Mouse (Mus musculus) MEL (cell line): Measurements from ENCODE around the gene Zpbp. TPM values are rescaled to one million over a fixed set of nuclear protein-coding genes. Genes with fewer than 3 reads are reported as not detected.
A peak's percentile ranks its signal among the peaks of the same experiment; 100 is the strongest.

Source experiments
- DNase-seq: peaks from one replicate; pipeline ENCODE4 v3.0.0; 2011; ENCODE audit warnings: low read depth, low spot score
- H3K27ac ChIP-seq: 2 replicates; pipeline ENCODE4 v1.5.1; 2012; ENCODE audit warnings: low read depth, mild to moderate bottlenecking, control low read depth, low read length, moderate library complexity; ENCODE audit not compliant: control insufficient read depth
- H3K27me3 ChIP-seq, 2 experiments: fragments of 150-350 bp in 1 of 2; sonication (generic) in 1 of 2; 2 replicates each; pipeline ENCODE4 v1.6.1; 2012; ENCODE audit warnings: low read length in 2 of 2, mild to moderate bottlenecking in 2 of 2, improper control_type of control experiment in 1 of 2, moderate library complexity in 1 of 2; ENCODE audit not compliant: insufficient read depth in 2 of 2, control insufficient read depth in 1 of 2
- H3K36me3 ChIP-seq, 2 experiments: 2 replicates each; pipeline ENCODE4 v1.6.1; 2012 to 2014; ENCODE audit warnings: low read length in 2 of 2, improper control_type of control experiment in 1 of 2, inconsistent platforms in 1 of 2, mild to moderate bottlenecking in 1 of 2; ENCODE audit not compliant: insufficient read depth in 2 of 2, control insufficient read depth in 1 of 2
- H3K4me1 ChIP-seq, 2 experiments: fragments of 150-350 bp in 1 of 2; sonication (generic) in 1 of 2; 2 replicates each; pipeline ENCODE4 v1.6.1; 2012; ENCODE audit warnings: low read length in 2 of 2, improper control_type of control experiment in 1 of 2, mild to moderate bottlenecking in 1 of 2; ENCODE audit not compliant: insufficient read depth in 2 of 2, control insufficient read depth in 1 of 2
- H3K4me3 ChIP-seq, 2 experiments: fragments of 150-350 bp in 1 of 2; sonication (generic) in 1 of 2; 2 replicates each; pipeline ENCODE4 v1.5.1; 2012; ENCODE audit warnings: low read depth in 2 of 2, low read length in 2 of 2, mild to moderate bottlenecking in 2 of 2, moderate library complexity in 2 of 2, control low read depth in 1 of 2, improper control_type of control experiment in 1 of 2; ENCODE audit not compliant: control insufficient read depth in 1 of 2, insufficient read depth in 1 of 2
- H3K79me2 ChIP-seq: 2 replicates; pipeline ENCODE4 v1.6.1; 2012; ENCODE audit warnings: mild to moderate bottlenecking, low read length, moderate library complexity; ENCODE audit not compliant: control insufficient read depth, poor library complexity, insufficient read depth
- H3K9ac ChIP-seq: 2 replicates; pipeline ENCODE4 v1.6.1; 2012; ENCODE audit warnings: low read depth, mild to moderate bottlenecking, control low read depth, low read length, moderate library complexity; ENCODE audit not compliant: control insufficient read depth, poor library complexity, severe bottlenecking
- H3K9me3 ChIP-seq: fragments of 150-350 bp; sonication (generic); replicated peaks from 2 replicates; pipeline ENCODE4 v1.6.1; 2012; ENCODE audit warnings: mild to moderate bottlenecking, low read length, improper control_type of control experiment, moderate library complexity; ENCODE audit not compliant: insufficient read depth
- EP300 ChIP-seq, 2 experiments: IDR thresholded peaks; 2 replicates each; pipeline ENCODE4 v1.6.1; 2011; ENCODE audit warnings: improper control_type of control experiment in 2 of 2, low read length in 2 of 2, low read depth in 1 of 2, mild to moderate bottlenecking in 1 of 2
- ETS1 ChIP-seq: IDR thresholded peaks from 2 replicates; pipeline ENCODE4 v1.6.1; 2012; ENCODE audit warnings: low read depth, mild to moderate bottlenecking, inconsistent platforms, low read length, improper control_type of control experiment, moderate library complexity
- GABPA ChIP-seq: IDR thresholded peaks from 2 replicates; pipeline ENCODE4 v1.6.1; 2012; ENCODE audit warnings: low read depth, mild to moderate bottlenecking, inconsistent platforms, low read length, improper control_type of control experiment, moderate library complexity
- GATA1 ChIP-seq: IDR thresholded peaks from 2 replicates; pipeline ENCODE4 v1.6.1; 2011; ENCODE audit warnings: low read depth, low read length, improper control_type of control experiment
- NRF1 ChIP-seq: IDR thresholded peaks from 2 replicates; pipeline ENCODE4 v1.6.1; 2014; ENCODE audit warnings: low read depth, mild to moderate bottlenecking, inconsistent platforms, low read length, improper control_type of control experiment, moderate library complexity; ENCODE audit not compliant: poor library complexity, insufficient read depth, severe bottlenecking
- POLR2A ChIP-seq, 2 experiments: IDR thresholded peaks; 2 replicates each; pipeline ENCODE4 v1.6.1; 2011 to 2012; ENCODE audit warnings: low read length in 2 of 2, mild to moderate bottlenecking in 2 of 2, control low read depth in 1 of 2, improper control_type of control experiment in 1 of 2, low read depth in 1 of 2, moderate library complexity in 1 of 2; ENCODE audit not compliant: control insufficient read depth in 1 of 2, insufficient read depth in 1 of 2, poor library complexity in 1 of 2
- POLR2AphosphoS2 ChIP-seq: IDR thresholded peaks from 2 replicates; pipeline ENCODE4 v1.6.1; 2011; ENCODE audit warnings: low read length, improper control_type of control experiment
- RCOR1 ChIP-seq: IDR thresholded peaks from 2 replicates; pipeline ENCODE4 v1.6.1; 2012; ENCODE audit warnings: low read depth, mild to moderate bottlenecking, inconsistent platforms, low read length, improper control_type of control experiment
- SIN3A ChIP-seq: IDR thresholded peaks from 2 replicates; pipeline ENCODE4 v1.6.1; 2012; ENCODE audit warnings: low read length, improper control_type of control experiment, inconsistent platforms
- SMC3 ChIP-seq: IDR thresholded peaks from 2 replicates; pipeline ENCODE4 v1.6.1; 2011; ENCODE audit warnings: low read depth, low read length, improper control_type of control experiment
- TCF12 ChIP-seq: IDR thresholded peaks from 2 replicates; pipeline ENCODE4 v1.6.1; 2014; ENCODE audit warnings: low read depth, mild to moderate bottlenecking, inconsistent platforms, low read length, improper control_type of control experiment, moderate library complexity
- ZC3H11A ChIP-seq: IDR thresholded peaks from 2 replicates; pipeline ENCODE4 v1.6.1; 2012; ENCODE audit warnings: low read depth, mild to moderate bottlenecking, inconsistent platforms, low read length, improper control_type of control experiment
- polyA plus RNA-seq, 2 experiments: library from polyadenylated mRNA; stranded (reverse) in 1 of 2; unstranded in 1 of 2; fragments of >175 nt in 1 of 2; fragments of >200 nt in 1 of 2; gene quantifications; 2 replicates each; pipeline versions ENCODE4 v1.2.1 to v1.2.4; 2012; ENCODE audit warnings: low replicate concordance in 2 of 2, low read depth in 1 of 2; ENCODE audit not compliant: insufficient read length in 2 of 2, insufficient read depth in 1 of 2, missing spikeins in 1 of 2
- total RNA-seq: library from RNA; depleted of rRNA; stranded (reverse); fragments of 300-350 nt; gene quantifications from 2 replicates; pipeline ENCODE4 v1.2.3, GENCODE M21; 2012

Gene Zpbp
- total and polyA plus RNA-seq, 3 experiments: 0.42 to 0.47 TPM; not detected in 1

GRCm38 (mm10) chr11:11455037-11455436 is 7.2 kb downstream of the Zpbp start (continued):
- peak; percentile 79 for TF ChIP-seq ZC3H11A
- no peak for TF ChIP-seq RCOR1
- TF ChIP-seq, all 39 proteins: peak for 7

GRCm38 (mm10) chr11:11417356-11417755 is 44.9 kb downstream of the Zpbp start:
- peak overlapping the region; percentile 21 for H3K9ac ChIP-seq
- peak; percentile 81 for DNase-seq
- H3K4me3 ChIP-seq: peak overlapping the region in 1 of 2 experiments; percentile 48; a peak in 1 of 4 replicates
- H3K4me1 ChIP-seq: peaks cover 6 to 12% of the 10 kb centered on the region in 2 experiments; a peak in 3 of 4 replicates
- no peaks in the 10 kb centered on the region for H3K79me2 ChIP-seq
- no peaks in the 10 kb centered on the region for H3K9me3 ChIP-seq
- H3K27me3 ChIP-seq: no peaks in the 10 kb centered on the region
- H3K27ac ChIP-seq: no peak overlapping the region
- TF ChIP-seq EP300 (IDR thresholded peaks at IDR 0.05; ENCODE audit: low read depth in 1 of 2, low read length in 2 of 2) (peak; percentile 19 to 73; a peak in 3 of 4 replicates), NRF1 (no peak), SIN3A (peak; percentile 30; the same call in 1 of the 2 replicates), GATA1 (0 out of 2 replicates have a peak, but pooled peaks have one; percentile 3), POLR2A (IDR thresholded peaks at IDR 0.05; ENCODE audit: control insufficient read depth in 1 of 2, insufficient read depth in 1 of 2, low read depth in 1 of 2, low read length in 2 of 2, poor library complexity in 1 of 2) (no peak), GABPA (no peak), SMC3 (no peak), RCOR1 (peak; percentile 27; the same call in 1 of the 2 replicates), POLR2AphosphoS2 (no peak), TCF12 (peak; percentile 36; the same call in 1 of the 2 replicates), ETS1 (peak; percentile 68; the same call in 1 of the 2 replicates)
- H3K36me3 ChIP-seq: peaks cover 0 to 9% of the 10 kb centered on the region in 2 experiments; a peak in 2 of 4 replicates

GRCm38 (mm10) chr11:11414188-11414587 is 48.0 kb downstream of the Zpbp start:
- TF ChIP-seq RCOR1: 0 out of 2 replicates have a peak, but pooled peaks have one; percentile 46
- no peak for TF ChIP-seq ETS1
- Histone ChIP-seq H3K9me3 (no peaks in the 10 kb centered on the region), H3K27me3 (no peaks in the 10 kb centered on the region), H3K4me3 (no peak overlapping the region), H3K27ac (no peak overlapping the region), H3K79me2 (no peaks in the 10 kb centered on the region), H3K36me3 (peaks cover 0 to 9% of the 10 kb centered on the region in 2 experiments; a peak in 2 of 4 replicates), H3K4me1 (peaks cover 6 to 12% of the 10 kb centered on the region in 2 experiments; a peak in 3 of 4 replicates), H3K9ac (no peak overlapping the region)
- peak; percentile 36 for DNase-seq
